Mouse (Mus musculus) neutrophil, adult 5-6 weeks (primary cell): ENCODE data around the gene Otub2. TPM values are rescaled to one million over a fixed set of nuclear protein-coding genes. Genes with fewer than 3 reads are reported as not detected.
A peak's percentile ranks its signal among the peaks of the same experiment; 100 is the strongest.

Experiments used
- ATAC-seq: fragments of 151-379, 151-347 bp; 2 replicates; pipeline ENCODE4 v1.8.0; 2017; ENCODE audit warnings: mild to moderate bottlenecking, moderate TSS enrichment; ENCODE audit not compliant: insufficient number of reproducible peaks, poor library complexity, low FRiP score, severe bottlenecking; ENCODE audit errors: extremely low read depth
- total RNA-seq: library from RNA; stranded (forward); fragments of 200-1000 nt; gene quantifications from 2 replicates; pipeline ENCODE4 v1.2.3, GENCODE M21; 2017

Gene Otub2
- total RNA-seq, 1 experiment from 2014 or later = 2.8 TPM

GRCm38 (mm10) chr12:103368326-103368669, 20.2 kb upstream of the Otub2 start:
- ATAC-seq = no peak

- no peak for ATAC-seq
Measured at GRCm38 (mm10) chr12:103368777-103369176, 19.7 kb upstream of the Otub2 start.

GRCm38 (mm10) chr12:103370861-103371260, 17.6 kb upstream of the Otub2 start:
- ATAC-seq = no peak

GRCm38 (mm10) chr12:103371711-103372110, 16.8 kb upstream of the Otub2 start:
- peak; percentile 55 for ATAC-seq

- no peak for ATAC-seq
Measured at GRCm38 (mm10) chr12:103373530-103374236, 14.8 kb upstream of the Otub2 start.

GRCm38 (mm10) chr12:103376124-103376523, 12.4 kb upstream of the Otub2 start:
- ATAC-seq = no peak

GRCm38 (mm10) chr12:103376774-103377173, 11.7 kb upstream of the Otub2 start:
- ATAC-seq = no peak

GRCm38 (mm10) chr12:103380226-103380625, 8.3 kb upstream of the Otub2 start:
- ATAC-seq = no peak

- no peak for ATAC-seq
Measured at GRCm38 (mm10) chr12:103389348-103389727, 856 bp downstream of the Otub2 start.

GRCm38 (mm10) chr12:103389982-103390381, 1.5 kb downstream of the Otub2 start:
- ATAC-seq = no peak

GRCm38 (mm10) chr12:103391098-103391497, 2.6 kb downstream of the Otub2 start:
- ATAC-seq = no peak

- no peak for ATAC-seq
Measured at GRCm38 (mm10) chr12:103393528-103393927, 5.0 kb downstream of the Otub2 start.

GRCm38 (mm10) chr12:103395486-103396275, 7.2 kb downstream of the Otub2 start:
- no peak for ATAC-seq

- ATAC-seq = no peak
Measured at GRCm38 (mm10) chr12:103396751-103397150, 8.3 kb downstream of the Otub2 start.

- no peak for ATAC-seq
Measured at GRCm38 (mm10) chr12:103404131-103404530, 15.6 kb downstream of the Otub2 start.

- ATAC-seq = no peak
Measured at GRCm38 (mm10) chr12:103407720-103408119, 19.2 kb downstream of the Otub2 start, which contains the start of gene 9330161L09Rik. 9330161L09Rik (minus strand) TSS chr12:103407820.

- no peak for ATAC-seq
Measured at GRCm38 (mm10) chr12:103408144-103408543, 19.7 kb downstream of the Otub2 start.

GRCm38 (mm10) chr12:103425016-103425728, 36.7 kb downstream of the Otub2 start:
- no peak for ATAC-seq

- ATAC-seq = peak; percentile 99
Measured at GRCm38 (mm10) chr12:103425729-103426470, 37.4 kb downstream of the Otub2 start, which contains the start of gene Ddx24. Ddx24 (minus strand) TSS chr12:103425830.
